Mouse (Mus musculus): ENCODE results near the gene Aip. TPM values are rescaled to one million over a fixed set of nuclear protein-coding genes. Genes with fewer than 3 reads are reported as not detected.
A peak's percentile ranks its signal among the peaks of the same experiment; 100 is the strongest.

Gene Aip
- total and polyA plus RNA-seq, 3 experiments, result 22.3 to 86.6 (median 39.9) TPM

DNA sequence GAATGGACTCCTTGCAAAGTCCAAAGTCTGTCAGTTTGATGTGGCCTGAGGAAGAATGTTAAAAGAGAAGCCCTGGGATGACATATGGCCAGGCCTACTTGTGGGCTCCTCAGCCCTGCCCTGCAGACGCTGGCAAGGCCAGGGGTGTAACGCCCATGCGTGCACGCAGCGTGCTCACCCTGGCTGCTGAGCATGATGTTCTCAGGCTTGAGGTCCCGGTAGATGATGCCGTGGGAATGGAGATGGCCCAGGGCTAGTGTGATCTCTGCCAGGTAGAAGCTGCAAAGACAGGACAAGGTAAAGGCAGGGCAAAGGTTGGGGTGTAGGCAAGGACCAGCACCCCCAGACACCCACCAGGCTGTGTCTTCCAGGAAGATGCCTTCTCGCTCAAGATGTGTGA lies 33.4 kb upstream of the Aip start:
- H3K36me3 ChIP-seq (replicated peaks), result peaks cover 80% of the 10 kb centered on the region
- H3K4me3 ChIP-seq (ENCODE audit: low read depth, low read length), result peak overlapping the region; percentile 31; the same call in 1 of the 2 replicates
- TF ChIP-seq GATA1 (IDR thresholded peaks at IDR 0.05; ENCODE audit: borderline replicate concordance, low read length) (no peak), POLR2AphosphoS5 (IDR thresholded peaks at IDR 0.05; ENCODE audit: insufficient replicate concordance, low read depth, low read length) (no peak), CTCF (IDR thresholded peaks at IDR 0.05; ENCODE audit: low read depth, low read length) (no peak), GATA2 (IDR thresholded peaks at IDR 0.05; ENCODE audit: borderline replicate concordance, low read depth, low read length) (no peak), TAL1 (conservative IDR thresholded peaks at IDR 0.05; ENCODE audit: low read depth, low read length) (no peak)
- no peak for ATAC-seq (ENCODE audit: extremely low read depth, insufficient number of reproducible peaks, low FRiP score, poor library complexity, severe bottlenecking)
- H3K27me3 ChIP-seq (ENCODE audit: insufficient read depth, low read length), result no peaks in the 10 kb centered on the region
- DNase-seq (ENCODE audit: low spot score), result no peak
- H3K9me3 ChIP-seq (replicated peaks), result no peaks in the 10 kb centered on the region
- H3K4me1 ChIP-seq (ENCODE audit: insufficient read depth, low read depth, low read length), result peaks cover 50% of the 10 kb centered on the region

DNA sequence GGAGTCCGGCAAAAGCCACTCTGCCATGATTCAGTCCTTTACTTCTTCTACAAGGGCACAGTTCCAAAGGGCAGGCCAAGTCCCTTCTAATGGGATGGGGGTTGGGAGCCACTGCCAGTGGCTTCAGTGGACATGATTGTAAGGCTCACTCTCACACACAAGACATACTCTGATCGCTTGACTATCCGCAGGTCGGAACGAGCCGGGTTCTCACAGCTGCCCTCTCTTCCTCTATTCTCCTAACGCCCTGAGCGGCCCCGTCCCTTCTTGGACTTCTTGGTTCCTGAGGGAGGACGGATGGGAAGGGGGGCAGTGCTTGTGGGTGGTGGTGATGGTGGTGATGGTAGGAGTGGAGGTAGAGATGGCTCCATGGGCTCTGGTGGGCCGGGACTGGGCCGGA lies 31.1 kb upstream of the Aip start:
- Histone ChIP-seq H3K9me3 (replicated peaks) (no peaks in the 10 kb centered on the region), H3K4me3 (ENCODE audit: low read depth, low read length) (no peak overlapping the region), H3K36me3 (replicated peaks) (peaks cover 98% of the 10 kb centered on the region), H3K27me3 (ENCODE audit: insufficient read depth, low read length) (no peaks in the 10 kb centered on the region), H3K4me1 (ENCODE audit: insufficient read depth, low read depth, low read length) (peaks cover 49% of the 10 kb centered on the region)
- no peak for TF ChIP-seq GATA2 (IDR thresholded peaks at IDR 0.05; ENCODE audit: borderline replicate concordance, low read depth, low read length)
- no peak for TF ChIP-seq CTCF (IDR thresholded peaks at IDR 0.05; ENCODE audit: low read depth, low read length)
- TF ChIP-seq GATA1 (IDR thresholded peaks at IDR 0.05; ENCODE audit: borderline replicate concordance, low read length), result no peak
- TF ChIP-seq POLR2AphosphoS5 (IDR thresholded peaks at IDR 0.05; ENCODE audit: insufficient replicate concordance, low read depth, low read length), result no peak
- TF ChIP-seq TAL1 (conservative IDR thresholded peaks at IDR 0.05; ENCODE audit: low read depth, low read length), result no peak
- ATAC-seq (ENCODE audit: extremely low read depth, insufficient number of reproducible peaks, low FRiP score, poor library complexity, severe bottlenecking), result no peak
- DNase-seq (ENCODE audit: low spot score), result no peak

- TF ChIP-seq GATA1 (IDR thresholded peaks at IDR 0.05; ENCODE audit: borderline replicate concordance, low read length) (no peak), CTCF (IDR thresholded peaks at IDR 0.05; ENCODE audit: low read depth, low read length) (no peak), TAL1 (conservative IDR thresholded peaks at IDR 0.05; ENCODE audit: low read depth, low read length) (no peak), GATA2 (IDR thresholded peaks at IDR 0.05; ENCODE audit: borderline replicate concordance, low read depth, low read length) (no peak), POLR2AphosphoS5 (IDR thresholded peaks at IDR 0.05; ENCODE audit: insufficient replicate concordance, low read depth, low read length) (no peak)
- H3K4me3 ChIP-seq (ENCODE audit: low read depth, low read length), result peak overlapping the region; percentile 34; the same call in 1 of the 2 replicates
- no peak for ATAC-seq (ENCODE audit: extremely low read depth, insufficient number of reproducible peaks, low FRiP score, poor library complexity, severe bottlenecking)
- peaks cover 98% of the 10 kb centered on the region for H3K36me3 ChIP-seq (replicated peaks)
- H3K4me1 ChIP-seq (ENCODE audit: insufficient read depth, low read depth, low read length), result peaks cover 48% of the 10 kb centered on the region
- no peaks in the 10 kb centered on the region for H3K27me3 ChIP-seq (ENCODE audit: insufficient read depth, low read length)
- no peaks in the 10 kb centered on the region for H3K9me3 ChIP-seq (replicated peaks)
- no peak for DNase-seq (ENCODE audit: low spot score)
Measured at GRCm38 (mm10) chr19:4156073-4156579, 30.5 kb upstream of the Aip start.

GRCm38 (mm10) chr19:4155223-4156072 lies 29.8 kb upstream of the Aip start:
- no peak for ATAC-seq (ENCODE audit: extremely low read depth, insufficient number of reproducible peaks, low FRiP score, poor library complexity, severe bottlenecking)
- Histone ChIP-seq H3K4me1 (ENCODE audit: insufficient read depth, low read depth, low read length) (peaks cover 50% of the 10 kb centered on the region), H3K36me3 (replicated peaks) (peaks cover 98% of the 10 kb centered on the region), H3K27me3 (ENCODE audit: insufficient read depth, low read length) (no peaks in the 10 kb centered on the region), H3K9me3 (replicated peaks) (no peaks in the 10 kb centered on the region), H3K4me3 (ENCODE audit: low read depth, low read length) (peak overlapping the region; percentile 38; the same call in 1 of the 2 replicates)
- TF ChIP-seq CTCF (IDR thresholded peaks at IDR 0.05; ENCODE audit: low read depth, low read length), result no peak
- TF ChIP-seq GATA2 (IDR thresholded peaks at IDR 0.05; ENCODE audit: borderline replicate concordance, low read depth, low read length), result no peak
- TF ChIP-seq GATA1 (IDR thresholded peaks at IDR 0.05; ENCODE audit: borderline replicate concordance, low read length), result no peak
- no peak; the same call in 1 of the 2 replicates for TF ChIP-seq POLR2AphosphoS5 (IDR thresholded peaks at IDR 0.05; ENCODE audit: insufficient replicate concordance, low read depth, low read length)
- no peak for TF ChIP-seq TAL1 (conservative IDR thresholded peaks at IDR 0.05; ENCODE audit: low read depth, low read length)
- DNase-seq (ENCODE audit: low spot score), result no peak

- TF ChIP-seq TAL1 (conservative IDR thresholded peaks at IDR 0.05; ENCODE audit: low read depth, low read length) (no peak), POLR2AphosphoS5 (IDR thresholded peaks at IDR 0.05; ENCODE audit: insufficient replicate concordance, low read depth, low read length) (no peak), GATA2 (IDR thresholded peaks at IDR 0.05; ENCODE audit: borderline replicate concordance, low read depth, low read length) (no peak), CTCF (IDR thresholded peaks at IDR 0.05; ENCODE audit: low read depth, low read length) (no peak), GATA1 (IDR thresholded peaks at IDR 0.05; ENCODE audit: borderline replicate concordance, low read length) (no peak)
- H3K9me3 ChIP-seq (replicated peaks), result no peaks in the 10 kb centered on the region
- no peaks in the 10 kb centered on the region for H3K27me3 ChIP-seq (ENCODE audit: insufficient read depth, low read length)
- peak overlapping the region; percentile 38; the same call in 1 of the 2 replicates for H3K4me3 ChIP-seq (ENCODE audit: low read depth, low read length)
- DNase-seq (ENCODE audit: low spot score), result peak; percentile 40
- ATAC-seq (ENCODE audit: extremely low read depth, insufficient number of reproducible peaks, low FRiP score, poor library complexity, severe bottlenecking), result peak; percentile 19; the same call in 1 of the 2 replicates
- peaks cover 58% of the 10 kb centered on the region for H3K4me1 ChIP-seq (ENCODE audit: insufficient read depth, low read depth, low read length)
- H3K36me3 ChIP-seq (replicated peaks), result peaks cover 100% of the 10 kb centered on the region
Measured at GRCm38 (mm10) chr19:4154437-4155222, 29.0 kb upstream of the Aip start.
